Mouse (Mus musculus): ENCODE measurements around the gene Crybg2.

DNA sequence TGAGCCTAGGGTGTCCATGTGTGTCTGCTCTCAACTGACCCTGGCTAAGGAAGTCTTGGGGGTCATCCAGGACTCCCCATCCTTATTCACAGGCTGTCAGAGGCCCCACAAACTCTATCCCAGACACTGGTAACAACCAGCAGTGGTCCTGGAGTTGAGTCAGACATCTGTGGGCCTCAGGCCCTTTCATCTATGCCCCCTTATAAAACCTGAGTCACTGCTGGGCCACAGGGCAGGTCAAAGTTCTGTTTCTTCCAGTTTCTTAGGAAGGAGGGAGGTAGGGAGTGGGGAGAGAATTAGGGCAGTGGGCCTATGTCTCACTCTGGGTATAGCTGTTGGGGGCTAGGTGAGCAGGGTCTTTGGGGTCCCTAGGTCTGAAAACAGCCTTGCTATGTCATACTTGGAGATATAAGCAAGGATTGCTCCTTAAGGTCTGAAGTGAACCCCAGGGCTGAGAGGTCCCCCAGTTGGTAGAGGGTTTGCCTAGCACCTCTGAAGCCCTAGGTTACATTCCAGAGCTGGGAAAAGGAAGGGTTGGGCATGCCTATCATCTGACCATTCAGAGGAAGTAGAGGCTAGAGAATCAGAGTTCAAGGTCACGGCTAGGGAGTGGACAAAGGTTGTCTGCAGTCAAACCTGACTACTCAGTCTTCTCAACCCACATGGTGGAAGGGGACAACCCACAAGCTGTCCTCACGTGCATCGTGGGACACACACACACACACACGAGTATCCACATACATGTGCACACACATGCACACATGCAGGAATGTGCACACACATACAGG is 8.4 kb downstream of the Crybg2 start:
- TF ChIP-seq CTCF (IDR thresholded peaks at IDR 0.05; ENCODE audit: control insufficient read depth, insufficient read depth, insufficient read length) (no peak), MYOG (IDR thresholded peaks at IDR 0.05; ENCODE audit: control insufficient read depth, extremely low read depth, insufficient read length) (no peak), MAX (IDR thresholded peaks at IDR 0.05) (no peak), MYOD1 (IDR thresholded peaks at IDR 0.05; ENCODE audit: control insufficient read depth, insufficient read length, low read depth) (no peak), USF1 (IDR thresholded peaks at IDR 0.05; ENCODE audit: low read depth) (no peak)
